Mouse (Mus musculus) forebrain, embryonic 15.5 days (tissue): ENCODE results near the gene Ppp2r5b. TPM values are rescaled to one million over a fixed set of nuclear protein-coding genes. Genes with fewer than 3 reads are reported as not detected.

ENCODE experiments used
- ATAC-seq: fragments of 200-750 bp; cut with Nextera tagmentation; replicated peaks from 2 replicates; pipeline ENCODE4 v1.8.0; 2017; ENCODE audit warnings: mild to moderate bottlenecking, moderate TSS enrichment, moderate library complexity
- H3K27ac ChIP-seq: fragments of 300-500 bp; sonication (generic); replicated peaks from 2 replicates; pipeline ENCODE4 v1.5.1; 2015; ENCODE audit warnings: mild to moderate bottlenecking, inconsistent platforms
- H3K27me3 ChIP-seq: fragments of 300-500 bp; sonication (generic); 2 replicates; pipeline ENCODE4 v1.6.1; 2015; ENCODE audit warnings: inconsistent platforms
- H3K36me3 ChIP-seq: fragments of 300-500 bp; sonication (generic); 2 replicates; pipeline ENCODE4 v1.6.1; 2015; ENCODE audit warnings: mild to moderate bottlenecking, inconsistent platforms
- H3K4me1 ChIP-seq: fragments of 300-500 bp; sonication (generic); 2 replicates; pipeline ENCODE4 v1.6.1; 2015; ENCODE audit warnings: inconsistent platforms
- H3K4me2 ChIP-seq: fragments of 300-500 bp; sonication (generic); replicated peaks from 2 replicates; pipeline ENCODE4 v1.6.1; 2015; ENCODE audit warnings: mild to moderate bottlenecking, inconsistent platforms
- H3K4me3 ChIP-seq: fragments of 300-500 bp; sonication (generic); 2 replicates; pipeline ENCODE4 v1.5.1; 2015; ENCODE audit warnings: mild to moderate bottlenecking, inconsistent platforms
- H3K9ac ChIP-seq: fragments of 300-500 bp; sonication (generic); replicated peaks from 2 replicates; pipeline ENCODE4 v1.6.1; 2015; ENCODE audit warnings: mild to moderate bottlenecking, inconsistent platforms
- H3K9me3 ChIP-seq: fragments of 300-500 bp; sonication (generic); 2 replicates; pipeline ENCODE4 v1.6.1; 2016; ENCODE audit warnings: inconsistent platforms
- WGBS: fragments of 180-500 bp; shearing (Covaris S2); methylation state at CpG from one replicate; pipeline ENCODE4 v1.1.7; 2015; ENCODE audit warnings: mixed read lengths; 5-methylcytosine and 5-hydroxymethylcytosine counted together
- polyA plus RNA-seq: library from polyadenylated mRNA; unstranded; fragments of >200 nt; fragmentation: Nextera tagmentation; extraction: Ambion mirVana; gene quantifications from 2 replicates; pipeline ENCODE4 v1.2.1, GENCODE M21; 2015

Gene Ppp2r5b
- polyA plus RNA-seq, 1 experiment from 2014 or later = 98.5 TPM

DNA sequence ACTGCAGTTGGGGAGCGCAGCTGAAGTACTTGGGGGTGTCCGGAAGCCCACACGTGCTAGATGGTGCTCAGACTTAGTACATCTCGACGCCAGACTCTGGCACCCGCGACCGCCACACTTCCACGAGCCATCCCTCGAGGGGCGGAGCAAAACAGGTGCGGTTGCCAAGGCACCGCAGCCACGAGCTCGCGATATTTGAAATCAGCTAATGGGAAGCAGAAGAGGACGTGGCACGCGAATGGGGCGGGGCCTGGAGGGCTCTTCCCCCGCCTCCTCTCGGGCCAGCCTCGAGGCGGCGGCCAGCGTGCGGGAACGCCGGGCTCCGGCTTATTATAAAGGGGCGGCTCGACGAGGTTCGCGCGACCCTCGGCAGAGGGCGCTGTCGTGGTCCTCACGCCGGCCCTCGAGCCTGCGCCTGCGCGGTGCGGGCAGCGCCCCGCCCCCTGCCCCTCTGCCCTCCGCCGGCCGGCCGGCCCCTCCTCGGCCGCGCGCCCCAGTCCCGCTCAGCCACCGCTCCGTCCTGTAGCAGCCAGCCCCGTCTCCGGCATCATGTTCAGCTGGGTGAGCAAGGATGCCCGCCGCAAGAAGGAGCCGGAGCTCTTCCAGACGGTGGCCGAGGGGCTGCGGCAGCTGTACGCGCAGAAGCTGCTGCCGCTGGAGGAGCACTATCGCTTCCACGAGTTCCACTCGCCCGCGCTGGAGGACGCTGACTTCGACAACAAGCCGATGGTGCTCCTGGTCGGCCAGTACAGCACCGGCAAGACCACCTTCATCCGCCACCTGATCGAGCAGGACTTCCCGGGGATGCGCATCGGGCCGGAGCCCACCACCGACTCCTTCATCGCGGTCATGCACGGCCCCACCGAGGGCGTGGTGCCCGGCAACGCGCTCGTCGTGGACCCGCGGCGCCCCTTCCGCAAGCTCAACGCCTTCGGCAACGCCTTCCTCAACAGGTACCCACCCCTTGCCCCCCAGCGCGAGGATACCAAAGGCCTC lies 41.1 kb upstream of the Ppp2r5b start, which contains the start of gene Ehd1:
Gene Ehd1 (plus strand): TSS at position 300 of the 996 bp plus-strand sequence.
- H3K36me3 ChIP-seq = peaks cover 6% of the 10 kb centered on the region; the same call in 1 of the 2 replicates
- H3K4me3 ChIP-seq = peak within 1 kb of the TSS; percentile 69
- H3K9ac ChIP-seq = peak within 1 kb of the TSS; percentile 73
- ATAC-seq = peak; percentile 97
- H3K27ac ChIP-seq = peak within 1 kb of the TSS; percentile 68
- no peaks in the 10 kb centered on the region for H3K27me3 ChIP-seq
- peaks cover 36% of the 10 kb centered on the region for H3K4me1 ChIP-seq
- under 1% methylated on average over 102 of the region's 106 CpGs for whole genome bisulfite sequencing
- peak within 1 kb of the TSS; percentile 86 for H3K4me2 ChIP-seq
- H3K9me3 ChIP-seq = no peaks in the 10 kb centered on the region

DNA sequence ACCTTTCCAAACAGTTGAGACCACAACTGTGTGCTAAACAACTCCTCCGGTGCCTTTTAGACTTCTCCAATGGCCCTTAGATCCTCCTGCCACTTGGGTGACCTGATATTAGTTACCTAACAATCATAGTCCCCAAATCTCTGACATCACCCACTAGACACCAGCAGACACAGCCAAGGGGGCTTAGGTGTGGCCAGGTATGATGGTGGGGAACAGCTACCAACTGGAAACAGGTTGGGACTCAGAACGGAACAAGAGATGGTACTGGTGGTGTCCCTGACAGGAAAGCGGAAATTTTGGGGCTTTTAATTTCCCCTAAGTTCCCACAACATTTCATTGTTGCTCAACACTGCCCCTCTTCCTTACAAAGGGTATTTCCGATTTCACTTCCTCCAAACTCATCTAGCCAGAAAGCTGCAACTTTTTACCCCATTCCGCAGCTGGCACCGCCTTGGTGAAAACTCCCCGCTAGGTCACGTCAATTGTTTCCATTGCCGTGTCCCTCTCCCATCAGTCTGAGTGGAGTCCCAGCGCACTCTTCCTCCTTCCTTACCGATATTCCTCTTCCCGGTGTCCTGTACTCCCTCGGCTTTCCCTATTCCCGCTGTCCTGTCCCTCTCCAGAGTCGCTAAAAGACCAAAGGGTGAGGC lies 40.2 kb upstream of the Ppp2r5b start:
- no peaks in the 10 kb centered on the region for H3K9me3 ChIP-seq
- no peaks in the 10 kb centered on the region for H3K27me3 ChIP-seq
- 9% methylated on average over 15 of the region's 15 CpGs for WGBS
- H3K4me1 ChIP-seq = peaks cover 36% of the 10 kb centered on the region
- no peak for ATAC-seq
- peaks cover 5% of the 10 kb centered on the region; the same call in 1 of the 2 replicates for H3K36me3 ChIP-seq
- H3K9ac ChIP-seq = peak overlapping the region; percentile 61
- H3K27ac ChIP-seq = peak overlapping the region; percentile 68
- peak overlapping the region; percentile 69 for H3K4me3 ChIP-seq
- H3K4me2 ChIP-seq = peak overlapping the region; percentile 86

DNA sequence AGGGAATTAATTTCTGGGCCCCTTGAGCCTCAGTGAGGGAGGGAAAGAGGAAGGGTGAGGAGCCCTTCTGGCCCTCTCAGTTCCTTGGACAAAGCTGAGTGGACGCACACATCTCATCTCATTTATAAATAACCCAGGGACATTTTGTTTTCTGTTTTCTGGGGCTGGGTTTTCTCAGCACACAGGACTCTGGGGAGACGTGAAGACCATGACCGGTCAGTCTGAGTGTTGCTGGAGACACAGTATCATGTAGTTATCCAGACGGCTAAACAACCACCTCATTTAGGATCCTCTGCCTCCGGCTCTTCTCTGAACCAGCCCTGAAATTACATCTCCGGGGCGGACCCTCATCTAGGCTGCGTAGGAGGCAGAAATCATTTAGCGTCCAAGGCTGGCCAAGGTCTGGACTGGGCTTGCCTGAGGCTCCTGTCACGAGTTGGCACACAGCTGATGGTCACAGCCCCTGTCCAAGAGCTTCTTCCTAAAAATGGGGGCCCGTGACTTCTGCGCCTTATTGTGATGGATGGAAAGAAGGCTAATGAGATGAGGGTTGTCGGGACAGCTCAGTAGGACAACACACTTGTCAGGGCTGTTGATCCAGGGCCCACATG lies 38.4 kb upstream of the Ppp2r5b start:
- H3K9ac ChIP-seq = no peak overlapping the region

DNA sequence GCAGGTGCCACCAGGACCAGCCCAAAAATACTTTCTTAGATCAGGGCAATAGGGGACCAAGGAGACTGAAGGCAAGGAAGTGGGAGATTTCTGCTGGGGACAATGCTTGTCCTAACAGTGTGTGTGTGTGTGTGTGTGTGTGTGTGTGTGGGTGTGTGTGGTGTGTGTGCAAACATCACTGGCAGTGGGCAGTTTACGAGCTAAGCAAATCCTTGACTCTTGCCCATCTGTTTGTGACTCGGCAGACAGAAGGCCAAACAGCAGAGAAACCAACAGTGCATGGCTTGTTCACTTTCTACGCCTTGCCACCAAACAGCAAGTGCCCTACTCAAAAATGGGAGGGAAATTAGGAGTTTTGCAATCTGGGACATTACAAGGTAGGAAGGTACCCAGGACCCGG lies 37.9 kb upstream of the Ppp2r5b start:
- Histone ChIP-seq H3K4me1 (peaks cover 20% of the 10 kb centered on the region), H3K27ac (no peak overlapping the region), H3K36me3 (no peaks in the 10 kb centered on the region), H3K9ac (no peak overlapping the region), H3K9me3 (no peaks in the 10 kb centered on the region), H3K4me3 (no peak overlapping the region), H3K4me2 (no peak overlapping the region), H3K27me3 (no peaks in the 10 kb centered on the region)
- WGBS = 86% methylated on average over 4 of the region's 4 CpGs
- no peak for ATAC-seq

More for the DNA sequence above, 38.4 kb upstream of the Ppp2r5b start:
- WGBS = 95% methylated on average over 13 of the region's 13 CpGs
- H3K27ac ChIP-seq = no peak overlapping the region
- H3K4me3 ChIP-seq = no peak overlapping the region
- peaks cover 25% of the 10 kb centered on the region for H3K4me1 ChIP-seq
- no peak overlapping the region for H3K4me2 ChIP-seq
- no peak for ATAC-seq
- H3K27me3 ChIP-seq = no peaks in the 10 kb centered on the region
- H3K36me3 ChIP-seq = no peaks in the 10 kb centered on the region
- H3K9me3 ChIP-seq = no peaks in the 10 kb centered on the region

DNA sequence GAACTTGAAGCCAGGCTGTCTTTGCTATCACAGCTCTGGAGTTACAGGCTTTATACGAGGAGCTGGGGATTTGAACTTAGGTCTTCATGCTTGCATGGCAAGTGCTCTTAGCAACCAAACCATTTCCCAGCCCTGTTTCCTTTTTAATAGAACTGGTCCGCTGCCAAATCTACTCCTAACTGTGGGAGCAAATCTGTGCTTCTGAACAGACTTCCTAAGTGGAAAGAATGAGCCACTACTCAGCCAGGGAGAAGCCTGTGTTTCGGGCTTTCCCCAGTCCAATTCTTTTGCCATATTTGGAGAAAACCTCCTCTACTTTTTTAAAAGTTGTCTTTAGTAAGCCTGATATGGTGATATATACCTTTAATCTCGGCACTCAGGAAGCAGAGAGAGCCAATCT lies 37.1 kb upstream of the Ppp2r5b start:
- ATAC-seq = no peak
- no peak overlapping the region for H3K4me3 ChIP-seq
- H3K9ac ChIP-seq = no peak overlapping the region
- H3K27ac ChIP-seq = no peak overlapping the region
- H3K36me3 ChIP-seq = no peaks in the 10 kb centered on the region
- no peaks in the 10 kb centered on the region for H3K27me3 ChIP-seq
- peaks cover 11% of the 10 kb centered on the region for H3K4me1 ChIP-seq
- no peaks in the 10 kb centered on the region for H3K9me3 ChIP-seq
- 85% methylated on average over 4 of the region's 4 CpGs for WGBS
- no peak overlapping the region for H3K4me2 ChIP-seq

DNA sequence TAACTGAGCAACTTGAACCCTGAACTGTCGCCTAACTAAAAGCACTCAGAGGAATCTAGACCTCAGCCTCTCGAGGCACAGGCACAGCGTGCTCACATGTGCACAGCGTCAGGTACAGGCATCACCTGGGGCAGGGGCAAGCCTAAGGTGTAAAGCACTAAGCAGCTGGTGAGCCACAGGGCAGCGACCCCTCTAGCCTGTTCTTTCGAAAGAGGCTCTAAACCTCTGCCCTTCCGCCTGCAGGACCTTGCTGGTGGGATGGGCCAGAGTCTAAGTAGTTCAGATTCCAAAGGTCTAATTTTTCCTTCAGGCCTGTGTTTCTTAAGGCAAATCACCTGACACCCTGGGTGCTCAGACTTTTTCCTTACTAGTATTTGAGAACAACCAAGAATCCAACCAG lies 36.4 kb upstream of the Ppp2r5b start:
- Histone ChIP-seq H3K4me3 (no peak overlapping the region), H3K27me3 (no peaks in the 10 kb centered on the region), H3K27ac (no peak overlapping the region), H3K4me1 (peaks cover 8% of the 10 kb centered on the region), H3K9me3 (no peaks in the 10 kb centered on the region), H3K36me3 (no peaks in the 10 kb centered on the region), H3K4me2 (no peak overlapping the region), H3K9ac (no peak overlapping the region)
- WGBS = 79% methylated on average over 7 of the region's 7 CpGs
- no peak for ATAC-seq

DNA sequence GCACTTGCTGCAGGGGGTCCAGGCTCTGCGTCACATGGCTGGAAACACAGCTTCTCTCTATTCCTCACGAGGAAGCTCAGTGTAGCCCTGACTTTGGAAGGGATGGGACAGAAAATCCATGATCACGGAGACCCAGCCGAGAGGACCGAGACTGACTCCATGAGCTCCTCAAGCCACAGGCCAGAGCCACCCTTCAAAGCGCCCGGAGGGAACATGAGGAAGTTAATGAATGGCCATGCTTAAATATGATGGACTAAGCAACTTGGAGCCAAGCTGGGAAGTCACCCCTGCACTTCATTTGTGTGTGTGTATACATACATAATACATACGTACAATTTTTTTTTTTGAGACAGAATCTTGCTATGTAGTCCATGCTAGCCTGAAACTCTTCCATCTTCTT lies 35.5 kb upstream of the Ppp2r5b start:
- H3K27me3 ChIP-seq = no peaks in the 10 kb centered on the region
- ATAC-seq = no peak
- 34% methylated on average over 8 of the region's 8 CpGs for WGBS
- H3K36me3 ChIP-seq = no peaks in the 10 kb centered on the region
- H3K9me3 ChIP-seq = no peaks in the 10 kb centered on the region
- peaks cover 7% of the 10 kb centered on the region for H3K4me1 ChIP-seq
- no peak overlapping the region for H3K9ac ChIP-seq
- no peak overlapping the region for H3K4me2 ChIP-seq
- H3K4me3 ChIP-seq = no peak overlapping the region
- H3K27ac ChIP-seq = no peak overlapping the region

DNA sequence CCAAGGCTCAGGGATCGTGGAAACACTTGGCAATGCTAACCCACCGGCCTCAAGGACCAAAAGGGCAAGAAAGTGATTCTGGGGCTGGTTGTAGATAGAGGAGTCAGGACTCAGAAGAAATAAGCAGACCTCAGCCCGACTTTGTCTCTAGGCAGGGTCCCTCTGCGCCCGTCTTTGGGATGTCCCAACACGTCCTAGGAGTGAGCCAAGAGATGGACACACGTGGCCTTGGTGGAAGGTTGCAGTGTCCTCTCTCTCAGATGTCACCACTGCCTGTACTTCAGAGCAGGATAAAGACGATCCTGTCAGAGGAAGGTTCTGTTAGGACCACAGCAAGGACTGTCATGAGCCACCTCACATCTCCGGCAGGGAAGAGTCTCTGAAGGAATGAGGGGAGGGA lies 35.0 kb upstream of the Ppp2r5b start:
- Histone ChIP-seq H3K9ac (no peak overlapping the region), H3K27ac (no peak overlapping the region)

DNA sequence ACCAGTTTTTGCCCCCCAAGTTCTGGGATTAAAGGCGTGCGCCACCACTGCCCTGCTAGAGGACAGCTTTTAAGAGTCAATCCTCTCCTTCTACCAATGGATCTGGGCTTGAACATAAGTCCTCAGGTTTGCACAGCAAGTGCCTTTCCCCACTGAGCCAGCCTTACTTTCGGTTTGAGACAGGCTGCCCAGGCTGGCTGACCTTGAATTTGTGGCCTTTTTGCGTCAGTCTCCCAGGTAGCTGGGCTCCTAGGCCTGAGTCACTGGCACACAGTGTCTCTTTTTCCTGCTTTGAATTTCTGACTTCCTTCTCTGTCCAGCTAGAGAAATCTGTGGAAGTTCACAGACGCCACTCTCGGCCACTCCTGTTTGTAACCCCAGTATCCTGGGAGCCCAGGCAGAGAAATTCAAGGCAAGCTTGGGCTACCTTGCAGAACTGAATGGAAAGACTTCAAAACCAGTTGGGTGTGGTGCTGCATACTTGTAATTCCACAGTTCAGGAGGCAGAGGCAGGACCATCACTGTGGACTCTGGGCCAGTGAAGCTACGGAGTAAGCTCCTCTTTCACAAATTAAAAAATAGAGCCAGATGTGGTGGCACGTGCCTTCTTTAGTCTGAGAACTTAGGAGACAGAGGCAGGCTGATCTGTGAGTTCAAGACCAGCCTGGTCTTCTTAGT lies 34.3 kb upstream of the Ppp2r5b start:
- H3K27me3 ChIP-seq = no peaks in the 10 kb centered on the region
- H3K9ac ChIP-seq = no peak overlapping the region
- H3K4me3 ChIP-seq = no peak overlapping the region
- no peak overlapping the region for H3K27ac ChIP-seq
- no peaks in the 10 kb centered on the region for H3K9me3 ChIP-seq
- no peaks in the 10 kb centered on the region for H3K36me3 ChIP-seq
- no peaks in the 10 kb centered on the region; the same call in 1 of the 2 replicates for H3K4me1 ChIP-seq
- WGBS = 83% methylated on average over 8 of the region's 8 CpGs
- no peak for ATAC-seq
- no peak overlapping the region for H3K4me2 ChIP-seq

More for the DNA sequence above, 35.0 kb upstream of the Ppp2r5b start:
- no peak for ATAC-seq
- Histone ChIP-seq H3K4me3 (no peak overlapping the region), H3K4me2 (no peak overlapping the region), H3K4me1 (peaks cover 2% of the 10 kb centered on the region), H3K27me3 (no peaks in the 10 kb centered on the region), H3K9me3 (no peaks in the 10 kb centered on the region), H3K36me3 (no peaks in the 10 kb centered on the region)
- 58% methylated on average over 9 of the region's 9 CpGs for WGBS

DNA sequence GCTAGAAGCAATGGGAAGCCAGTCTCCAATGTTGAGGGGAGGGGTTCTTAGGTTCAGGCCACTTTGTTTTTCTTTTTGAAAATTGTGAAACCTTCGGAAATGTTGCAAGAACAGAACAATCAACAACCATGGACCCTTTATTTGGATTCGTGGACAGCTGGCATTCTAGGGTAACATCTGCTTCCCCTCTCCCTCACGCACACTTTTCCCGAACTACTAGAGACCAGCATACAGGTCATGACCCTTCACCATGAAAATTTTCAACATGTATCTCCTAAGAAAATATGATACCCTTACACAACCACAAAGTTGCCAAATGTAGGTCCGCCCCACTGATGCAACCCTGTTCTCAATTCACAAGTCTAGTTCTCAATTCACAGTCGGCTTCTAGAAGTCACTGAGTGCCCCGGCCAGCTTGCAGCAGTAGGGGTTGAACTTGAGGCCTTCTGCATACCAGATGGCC lies 33.0 kb upstream of the Ppp2r5b start:
- Histone ChIP-seq H3K4me2 (no peak overlapping the region), H3K9ac (no peak overlapping the region), H3K4me3 (no peak overlapping the region), H3K27me3 (no peaks in the 10 kb centered on the region), H3K9me3 (no peaks in the 10 kb centered on the region), H3K36me3 (no peaks in the 10 kb centered on the region), H3K27ac (no peak overlapping the region), H3K4me1 (no peaks in the 10 kb centered on the region; the same call in 1 of the 2 replicates)
- 85% methylated on average over 7 of the region's 7 CpGs for WGBS
- no peak for ATAC-seq

DNA sequence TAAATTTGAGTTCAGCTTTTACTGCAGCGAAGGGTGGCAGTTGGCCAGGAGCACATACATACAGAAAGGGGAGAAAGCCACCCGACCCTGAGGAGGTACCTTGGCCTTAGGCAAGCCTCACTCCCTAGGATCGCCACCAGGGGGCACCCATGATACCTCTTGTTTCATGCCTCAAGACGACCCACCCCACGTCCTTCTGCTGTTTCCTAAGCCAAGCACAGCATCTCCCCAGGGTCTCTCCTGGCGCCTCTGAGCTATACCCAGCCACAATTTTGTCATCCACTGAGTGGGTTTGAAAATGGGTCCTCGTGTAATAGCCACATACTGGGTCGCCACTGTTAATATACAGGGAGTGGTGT lies 32.5 kb upstream of the Ppp2r5b start:
- Histone ChIP-seq H3K4me3 (no peak overlapping the region), H3K4me2 (no peak overlapping the region), H3K36me3 (no peaks in the 10 kb centered on the region), H3K4me1 (no peaks in the 10 kb centered on the region; the same call in 1 of the 2 replicates), H3K27me3 (no peaks in the 10 kb centered on the region), H3K9ac (no peak overlapping the region), H3K9me3 (no peaks in the 10 kb centered on the region), H3K27ac (no peak overlapping the region)
- 17% methylated on average over 8 of the region's 8 CpGs for WGBS
- peak; percentile 59 for ATAC-seq
